Mouse (Mus musculus) kidney, adult 8-10 months (tissue): ENCODE data around the gene Zfp865.
"Not testable (repeated sequence)": the region's sequence is repeated elsewhere in the genome, so short reads cannot be mapped to it uniquely, and the experiment has no call there.

Source experiments
- DNase-seq, 2 experiments: peaks; one replicate each; pipeline ENCODE4 v3.0.0; 2022

Zfp865 gene

GRCm38 (mm10) chr7:5052931-5053343, 32.8 kb downstream of the Zfp865 start:
- no peak for DNase-seq

DNA sequence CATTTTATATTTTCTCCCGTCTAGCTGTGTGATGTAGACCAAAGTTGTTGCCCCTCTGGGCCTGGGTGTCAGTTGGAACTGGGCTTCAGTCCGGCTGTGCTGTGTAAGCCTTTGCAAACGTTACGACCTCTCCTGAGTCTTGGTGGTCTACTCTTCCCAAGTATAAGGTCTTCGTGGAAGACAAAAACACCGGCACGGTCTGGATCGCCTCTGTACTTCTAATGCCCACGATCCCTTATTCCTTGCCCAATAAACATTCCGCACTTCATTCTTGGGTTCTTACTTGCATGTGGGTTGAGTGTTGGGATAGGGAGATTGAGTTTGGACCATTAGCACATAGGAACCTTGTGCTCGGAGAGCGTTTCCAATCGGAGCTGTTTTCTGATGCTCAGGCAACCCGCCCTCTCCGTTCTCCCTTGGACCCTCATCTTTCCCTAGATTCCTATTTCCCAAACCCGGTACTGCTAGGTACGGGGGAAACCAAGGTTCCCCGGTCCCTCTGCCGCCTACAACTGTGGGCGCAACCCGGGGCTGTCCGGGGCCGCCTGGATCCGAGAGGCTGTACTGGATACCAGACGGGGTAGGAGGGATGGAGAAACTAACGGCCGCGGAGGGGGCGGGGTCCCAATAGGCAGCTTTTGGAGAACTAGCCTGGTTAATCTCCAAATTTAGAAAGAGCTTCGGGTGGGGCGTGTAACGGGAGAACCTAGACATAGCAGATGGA, 33.4 kb downstream of the Zfp865 start:
- no peak for DNase-seq

DNA sequence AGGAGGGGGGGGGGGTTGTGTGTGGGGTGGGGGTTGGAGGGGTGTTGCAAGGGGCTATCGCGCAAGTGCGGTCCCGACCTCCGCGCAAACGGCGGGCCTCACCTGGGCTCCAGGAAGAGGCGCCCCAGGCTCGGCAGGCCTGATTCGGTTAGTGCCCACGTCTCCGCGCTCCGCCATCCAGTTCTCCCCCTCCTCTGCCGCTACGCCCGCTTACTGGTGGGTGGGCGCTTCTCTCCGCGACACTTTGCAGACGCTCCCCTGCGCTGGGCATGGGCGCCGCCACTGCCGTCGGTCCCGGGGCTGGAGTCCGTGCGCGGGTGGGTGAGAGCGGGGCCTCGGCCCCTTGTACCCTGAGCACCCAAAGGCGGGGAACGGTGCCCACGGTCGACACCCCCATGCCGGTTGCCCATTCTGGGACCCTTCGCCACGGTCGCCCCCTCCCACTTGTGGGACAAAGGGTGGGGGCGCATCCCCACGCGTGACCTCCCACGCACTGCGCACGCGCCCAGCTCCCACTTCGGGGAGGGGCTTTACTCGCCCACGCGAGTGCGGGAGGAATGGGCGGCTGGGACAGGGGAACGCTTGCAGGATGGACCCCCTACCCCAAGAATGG, 36.6 kb downstream of the Zfp865 start:
- DNase-seq, result no peak

DNA sequence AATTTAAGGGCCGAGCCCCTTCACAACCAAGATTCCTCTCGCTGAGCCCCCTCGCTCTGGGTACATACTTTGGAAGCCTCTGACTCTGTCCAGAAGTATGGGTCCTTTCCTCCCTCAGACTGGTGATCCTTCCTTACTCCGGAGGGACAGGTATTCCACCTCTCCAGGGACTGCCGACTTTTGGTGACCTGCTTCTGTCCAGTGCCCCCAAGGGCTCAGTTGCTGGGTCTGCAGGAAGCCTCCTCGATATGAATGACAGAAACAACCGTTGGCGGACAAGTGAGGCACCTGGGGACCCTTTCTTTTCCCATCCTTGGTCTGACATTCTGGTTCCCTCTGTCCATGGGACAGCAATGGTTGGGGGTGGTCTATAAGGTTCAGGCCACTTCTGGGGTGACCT, 37.2 kb downstream of the Zfp865 start:
- no peak for DNase-seq

DNA sequence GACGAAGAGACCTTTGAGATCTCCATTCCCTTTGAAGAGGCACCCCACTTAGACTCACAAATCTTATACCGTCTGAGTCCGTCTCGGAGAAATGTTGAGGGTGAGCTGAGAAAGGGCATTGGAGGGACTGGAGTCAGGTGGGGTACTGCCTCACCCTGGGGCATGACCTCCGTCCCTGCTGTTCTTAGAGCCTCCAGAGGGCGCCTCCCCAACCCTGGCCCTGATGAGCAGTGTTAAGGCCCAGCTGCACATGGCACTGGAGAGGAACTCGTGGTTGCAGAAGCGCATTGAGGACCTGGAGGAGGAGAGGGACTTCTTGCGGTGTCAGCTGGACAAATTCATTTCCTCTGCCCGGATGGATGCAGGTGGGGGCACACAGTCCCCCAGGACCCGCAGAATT, 37.6 kb downstream of the Zfp865 start:
- DNase-seq, result no peak

DNA sequence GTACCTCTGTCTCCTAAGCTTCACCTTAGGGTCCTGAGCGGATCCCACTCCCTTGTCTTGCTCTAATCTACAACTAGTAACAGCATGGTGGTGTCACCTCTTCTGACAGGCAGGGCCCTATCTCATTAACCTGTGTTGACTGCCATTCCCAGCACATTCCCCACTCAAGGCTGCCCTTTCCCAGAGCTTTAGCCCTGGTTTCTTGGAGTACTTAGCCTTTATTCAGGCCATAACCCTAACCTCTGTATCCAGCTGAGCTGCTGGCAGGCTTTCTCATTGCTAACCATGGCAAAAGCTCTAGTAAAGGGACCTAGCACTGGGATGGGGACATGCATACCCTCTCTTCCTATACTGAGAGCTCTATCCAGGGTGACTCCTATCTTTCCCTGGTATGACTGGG, 38.5 kb downstream of the Zfp865 start:
- no peak for DNase-seq

DNA sequence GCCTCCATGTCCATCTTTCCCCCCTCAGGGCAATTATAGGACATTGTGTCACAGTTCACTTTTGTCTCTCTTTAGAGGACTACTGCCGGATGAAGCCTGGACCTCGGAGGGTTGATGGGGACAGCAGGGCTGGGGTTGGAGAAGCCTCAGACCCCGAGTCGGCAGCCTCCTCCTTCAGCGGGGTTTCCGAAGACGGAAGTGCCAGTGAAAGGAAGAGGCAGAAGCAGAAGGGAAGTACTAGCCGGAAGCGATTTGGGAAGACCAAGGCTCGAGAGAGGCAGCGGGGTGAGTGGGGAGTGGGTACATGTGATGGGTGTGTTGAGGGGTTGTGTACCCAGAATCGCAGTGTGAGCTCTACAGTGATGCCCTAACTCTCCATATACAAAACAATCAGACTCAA, 39.2 kb downstream of the Zfp865 start:
- DNase-seq, result no peak

GRCm38 (mm10) chr7:5060239-5060731, 40.1 kb downstream of the Zfp865 start:
- peak; percentile 83 to 87 for DNase-seq

DNA sequence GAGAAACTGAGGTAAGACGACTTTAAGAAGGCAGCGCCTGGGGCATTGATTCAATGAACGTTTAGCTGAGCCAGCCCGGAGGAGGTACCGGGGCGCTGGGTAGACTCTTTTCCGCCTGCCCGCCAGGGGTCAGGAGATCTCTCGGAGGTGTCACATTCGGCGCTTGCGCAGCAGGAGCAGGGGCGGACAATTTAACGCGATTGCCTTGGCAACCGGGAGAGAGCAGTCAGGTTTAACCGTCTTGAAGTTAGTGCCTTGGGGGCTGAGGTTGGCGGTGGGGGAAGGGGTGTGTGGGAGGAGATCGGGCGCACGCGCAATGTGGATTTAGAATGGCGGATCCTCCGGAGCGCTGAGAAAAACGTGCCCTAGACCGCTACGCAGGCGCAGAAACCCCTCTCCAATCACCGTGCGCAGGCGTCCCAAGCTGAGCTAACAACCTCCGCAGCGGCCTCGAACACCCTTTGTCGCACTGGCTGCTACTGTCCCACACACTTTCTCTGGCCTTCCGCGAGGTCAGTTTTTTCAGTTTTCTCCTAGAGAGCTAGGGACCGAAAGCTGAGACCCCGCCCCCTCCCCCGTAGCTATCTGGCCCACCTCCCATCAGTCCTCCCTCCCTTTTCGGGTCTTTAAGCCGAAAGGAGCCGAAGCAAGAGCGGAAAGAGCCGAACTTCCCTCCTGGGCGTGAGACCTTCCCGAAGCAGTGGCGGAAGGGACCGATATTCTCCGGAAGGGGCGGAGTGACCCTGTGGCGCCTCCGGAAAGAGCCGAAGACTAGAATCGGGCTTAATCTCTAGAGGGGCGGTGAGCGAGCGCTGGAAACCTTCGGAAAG, 41.0 kb downstream of the Zfp865 start:
- DNase-seq, result peak; percentile 98 to 99

DNA sequence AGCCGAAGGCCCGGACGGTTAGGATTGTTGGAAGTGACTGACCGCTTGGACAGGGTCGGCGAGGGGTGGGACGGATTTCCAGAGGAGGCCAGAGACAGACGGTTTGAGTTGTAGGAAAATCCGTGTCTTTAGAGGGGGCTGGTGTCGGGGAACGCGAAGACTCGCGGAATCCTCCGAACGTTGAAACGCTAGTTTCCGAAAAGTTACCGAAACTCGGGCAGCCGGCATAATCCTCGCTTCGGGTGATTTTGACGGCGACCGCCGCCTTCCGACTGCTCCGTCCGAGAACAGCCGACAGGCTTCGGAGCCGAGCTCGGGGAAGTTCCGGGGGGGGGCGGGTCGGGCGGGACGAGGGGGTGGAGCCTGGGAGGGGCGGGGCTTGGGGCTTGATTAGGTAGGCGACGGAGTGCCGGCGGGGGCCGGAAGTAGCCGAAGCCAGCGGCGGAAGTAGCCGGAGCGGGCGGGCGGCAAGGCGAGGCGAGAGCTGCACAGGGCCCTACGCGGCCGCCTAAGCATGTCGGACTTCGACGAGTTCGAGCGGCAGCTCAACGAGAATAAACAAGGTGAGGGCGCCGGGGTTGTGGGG, 41.7 kb downstream of the Zfp865 start, which contains the start of gene U2af2:
U2af2 (plus strand) TSS at position 370 of the 586 bp plus-strand sequence.
- peak; percentile 91 to 92 for DNase-seq

- DNase-seq, result peak in 1 of 2 experiments; percentile 69
These were observed 42.3 kb downstream of the Zfp865 start for GRCm38 (mm10) chr7:5062360-5063001.

GRCm38 (mm10) chr7:5064886-5065285, 44.7 kb downstream of the Zfp865 start:
- DNase-seq, result no peak

GRCm38 (mm10) chr7:5073586-5073985, 53.4 kb downstream of the Zfp865 start:
- DNase-seq, result no peak

- DNase-seq, result peak in 1 of 2 experiments; percentile 40
These were observed 54.8 kb downstream of the Zfp865 start for GRCm38 (mm10) chr7:5074984-5075383.

DNA sequence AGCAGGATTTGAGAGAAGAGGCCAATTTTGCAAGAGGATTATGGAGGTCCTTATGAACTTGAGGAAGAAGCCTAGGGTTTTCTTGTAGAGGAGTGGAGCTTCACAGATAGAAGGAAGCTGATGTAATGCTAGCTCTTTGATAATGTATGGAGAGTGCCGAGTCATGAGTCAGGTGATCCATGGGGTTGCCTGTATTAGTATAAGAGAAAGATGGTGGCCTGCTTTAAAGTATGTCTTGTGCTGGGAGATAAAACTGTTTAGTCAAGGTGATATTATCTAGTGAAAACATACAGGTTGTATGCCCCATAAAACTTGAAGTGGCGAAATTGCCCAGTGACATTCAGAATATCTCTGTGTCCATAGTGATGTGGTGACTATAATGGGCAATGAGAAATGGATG, 56.8 kb downstream of the Zfp865 start:
- no peak for DNase-seq

GRCm38 (mm10) chr7:5079365-5080009, 59.3 kb downstream of the Zfp865 start:
- DNase-seq, result not testable (repeated sequence)

GRCm38 (mm10) chr7:5080010-5080751, 60.0 kb downstream of the Zfp865 start, which contains the start of gene Epn1:
Epn1 (plus strand) TSS chr7:5080235.
- peak; percentile 96 for DNase-seq

- no peak for DNase-seq
These were observed 60.6 kb downstream of the Zfp865 start for GRCm38 (mm10) chr7:5080815-5081214.

DNA sequence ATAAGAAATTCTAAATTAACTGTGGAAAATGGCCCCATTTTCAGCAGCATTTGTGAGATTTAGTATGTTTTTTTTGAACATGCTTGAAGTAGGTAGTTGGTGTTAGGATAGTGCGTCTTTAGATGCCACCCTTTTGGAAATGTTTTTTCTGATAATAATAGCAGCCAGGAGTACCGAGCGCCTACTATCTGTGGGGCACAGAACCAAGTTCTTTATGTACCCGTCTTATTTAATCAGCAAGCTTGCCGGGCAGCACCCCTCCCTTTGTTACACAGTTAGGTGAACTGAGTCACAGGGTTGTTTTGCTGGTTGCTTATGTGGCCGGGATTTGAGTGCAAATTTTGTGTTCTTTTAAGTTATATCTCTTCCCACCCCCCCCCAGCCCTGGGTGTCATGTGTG, 61.1 kb downstream of the Zfp865 start:
- no peak for DNase-seq

DNA sequence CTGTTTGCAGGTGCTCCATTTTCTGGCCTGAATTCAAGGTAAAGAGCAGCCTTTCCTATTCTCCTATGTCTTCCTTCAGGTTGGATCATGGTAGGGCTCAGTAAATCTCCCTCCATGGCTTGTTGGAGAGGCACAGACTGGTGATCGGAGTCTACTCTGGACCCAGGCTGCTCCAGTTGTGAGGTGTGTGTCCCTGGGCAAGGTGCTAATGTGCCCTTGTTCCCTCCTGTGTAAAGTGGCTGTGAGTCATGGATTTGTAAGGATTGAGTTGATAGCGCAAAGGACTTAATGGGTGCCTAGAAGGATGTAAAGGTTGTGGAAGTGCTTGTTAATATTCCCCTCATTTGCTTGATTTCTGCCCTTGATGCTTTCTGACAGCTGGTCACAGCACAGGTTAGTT, 61.8 kb downstream of the Zfp865 start:
- DNase-seq, result no peak
